Mouse (Mus musculus) myocyte (in vitro differentiated cells): Measurements from ENCODE around the gene Gm9837.

Experiments used
- E2F4 ChIP-seq: IDR thresholded peaks from one replicate; pipeline ENCODE4 v1.6.1; 2011; ENCODE audit warnings: mild to moderate bottlenecking, control low read depth, moderate library complexity; ENCODE audit not compliant: insufficient read depth
- POLR2A ChIP-seq: IDR thresholded peaks from one replicate; pipeline ENCODE4 v1.6.1; 2011; ENCODE audit warnings: low read depth, mild to moderate bottlenecking, control low read depth, moderate library complexity; ENCODE audit not compliant: insufficient read length
- POLR2AphosphoS2 ChIP-seq: IDR thresholded peaks from one replicate; pipeline ENCODE4 v1.6.1; 2011; ENCODE audit warnings: low read depth, control low read depth; ENCODE audit not compliant: insufficient read length
- REST ChIP-seq: IDR thresholded peaks from one replicate; pipeline ENCODE4 v1.6.1; 2011; ENCODE audit warnings: mild to moderate bottlenecking, control low read depth, moderate library complexity; ENCODE audit not compliant: insufficient read depth, insufficient read length
- TCF12 ChIP-seq: IDR thresholded peaks from one replicate; pipeline ENCODE4 v1.6.1; 2011; ENCODE audit warnings: mild to moderate bottlenecking, control low read depth; ENCODE audit not compliant: poor library complexity, insufficient read depth, severe bottlenecking
- USF1 ChIP-seq: IDR thresholded peaks from one replicate; pipeline ENCODE4 v1.6.1; 2011; ENCODE audit warnings: low read depth, mild to moderate bottlenecking, control low read depth, moderate library complexity

- no peak for TF ChIP-seq POLR2A
- no peak for TF ChIP-seq POLR2AphosphoS2
- TF ChIP-seq TCF12 = no peak
- no peak for TF ChIP-seq E2F4
- TF ChIP-seq REST = no peak
- TF ChIP-seq USF1 = no peak
Observed at GRCm38 (mm10) chr11:53510351-53510750, 40.1 kb upstream of the Gm9837 start.
